8 mouse cellular contexts compared by ENCODE assay signal in genomic region chr8:124793172-124793651, GRCm38 (mm10). TPM values are rescaled to one million over a fixed set of nuclear protein-coding genes. Genes with fewer than 3 reads are reported as not detected.
A peak's percentile ranks its signal among the peaks of the same experiment; 100 is the strongest.
DNase-seq lines count a peak whose midpoint lies in the region; ATAC-seq and TF ChIP-seq lines count a peak whose summit lies in the region.

No protein-coding gene starts in this region.

- peak overlapping the region; percentile 46 for H3ac ChIP-seq in C2C12 (ENCODE audit: control insufficient read depth, insufficient read length, low read depth)

- H3K4me2 ChIP-seq in forebrain, embryonic 11.5 days (ENCODE audit: low read depth, low read length, severe bottlenecking) = peak overlapping the region; percentile 72
- H3K4me2 ChIP-seq in heart, embryonic 15.5 days = peak overlapping the region; percentile 100
- H3K4me2 ChIP-seq in kidney, postnatal 0 days (ENCODE audit: low read length) = peak overlapping the region; percentile 80
- peak overlapping the region; percentile 77 for H3K4me2 ChIP-seq in liver, embryonic 13.5 days
- H3K4me2 ChIP-seq in stomach, embryonic 14.5 days (replicated peaks; ENCODE audit: low read depth, low read length) = peak overlapping the region; percentile 99

- H3K4me3 ChIP-seq in C2C12 (ENCODE audit: insufficient read depth, poor library complexity, severe bottlenecking) = no peak overlapping the region
- peak overlapping the region; percentile 44 for H3K4me3 ChIP-seq in forebrain, embryonic 11.5 days (ENCODE audit: low read depth, low read length)
- peak overlapping the region; percentile 65 for H3K4me3 ChIP-seq in heart, embryonic 15.5 days
- H3K4me3 ChIP-seq in kidney, postnatal 0 days (replicated peaks; ENCODE audit: low read depth, low read length) = peak overlapping the region; percentile 50
- H3K4me3 ChIP-seq in liver, embryonic 13.5 days (replicated peaks) = peak overlapping the region; percentile 57
- H3K4me3 ChIP-seq in stomach, embryonic 14.5 days (ENCODE audit: low read depth, low read length) = peak overlapping the region; percentile 59

- H3K27me3 ChIP-seq in C2C12 (ENCODE audit: control insufficient read depth, insufficient read depth, insufficient read length) = peaks cover 58% of the 10 kb centered on the region
- peaks cover 36% of the 10 kb centered on the region for H3K27me3 ChIP-seq in forebrain, embryonic 11.5 days (ENCODE audit: control insufficient read depth, insufficient read depth, low read length)
- peaks cover 66% of the 10 kb centered on the region for H3K27me3 ChIP-seq in heart, embryonic 15.5 days
- peaks cover 31% of the 10 kb centered on the region for H3K27me3 ChIP-seq in kidney, postnatal 0 days (ENCODE audit: insufficient read depth, low read length)
- peaks cover 83% of the 10 kb centered on the region for H3K27me3 ChIP-seq in liver, embryonic 13.5 days
- H3K27me3 ChIP-seq in stomach, embryonic 14.5 days (ENCODE audit: control insufficient read depth, insufficient read depth, low read length) = peaks cover 36% of the 10 kb centered on the region

- H3K9ac ChIP-seq in forebrain, embryonic 11.5 days (ENCODE audit: low read length) = peak overlapping the region; percentile 55
- peak overlapping the region; percentile 22; the same call in 1 of the 2 replicates for H3K9ac ChIP-seq in heart, embryonic 15.5 days
- no peak overlapping the region for H3K9ac ChIP-seq in kidney, postnatal 0 days (ENCODE audit: low read depth, low read length)
- no peak overlapping the region for H3K9ac ChIP-seq in liver, embryonic 13.5 days
- H3K9ac ChIP-seq in stomach, embryonic 14.5 days (replicated peaks; ENCODE audit: low read depth, low read length) = no peak overlapping the region

- DNase-seq in c-Kit-positive CD71-negative TER-119-negative erythroid progenitor cells, embryonic 14.5 days (ENCODE audit: low read depth) = peak; percentile 63
- peak; percentile 96 for DNase-seq in forebrain, embryonic 11.5 days (ENCODE audit: low spot score)
- DNase-seq in kidney, postnatal 0 days (ENCODE audit: low spot score) = peak; percentile 82
- DNase-seq in liver, embryonic 13.5 days = peak; percentile 61
- peak; percentile 93 for DNase-seq in neural tube, embryonic 10.5 days (ENCODE audit: extremely low spot score, low spot score)

- H3K4me1 ChIP-seq in forebrain, embryonic 11.5 days (replicated peaks; ENCODE audit: control insufficient read depth, insufficient read depth, low read length) = peaks cover 11% of the 10 kb centered on the region
- peaks cover 34% of the 10 kb centered on the region for H3K4me1 ChIP-seq in heart, embryonic 15.5 days (replicated peaks)
- peaks cover 17% of the 10 kb centered on the region for H3K4me1 ChIP-seq in kidney, postnatal 0 days (replicated peaks; ENCODE audit: insufficient read depth, low read length)
- H3K4me1 ChIP-seq in liver, embryonic 13.5 days (replicated peaks) = peaks cover 28% of the 10 kb centered on the region
- peaks cover 20% of the 10 kb centered on the region for H3K4me1 ChIP-seq in stomach, embryonic 14.5 days (ENCODE audit: control insufficient read depth, insufficient read depth, low read length)

- H3K36me3 ChIP-seq in C2C12 (ENCODE audit: control insufficient read depth, insufficient read depth) = no peaks in the 10 kb centered on the region
- no peaks in the 10 kb centered on the region for H3K36me3 ChIP-seq in forebrain, embryonic 11.5 days (ENCODE audit: control insufficient read depth, insufficient read depth, low read length)
- no peaks in the 10 kb centered on the region for H3K36me3 ChIP-seq in heart, embryonic 15.5 days
- H3K36me3 ChIP-seq in kidney, postnatal 0 days (ENCODE audit: insufficient read depth, low read length) = no peaks in the 10 kb centered on the region
- no peaks in the 10 kb centered on the region for H3K36me3 ChIP-seq in liver, embryonic 13.5 days
- H3K36me3 ChIP-seq in stomach, embryonic 14.5 days (ENCODE audit: control insufficient read depth, insufficient read depth, low read length) = no peaks in the 10 kb centered on the region

- H3K79me3 ChIP-seq in C2C12 (ENCODE audit: low read depth) = no peaks in the 10 kb centered on the region

- WGBS in forebrain, embryonic 11.5 days = under 1% methylated on average over 27 of the region's 51 CpGs
- under 1% methylated on average over 51 of the region's 51 CpGs for whole genome bisulfite sequencing in heart, embryonic 15.5 days
- under 1% methylated on average over 36 of the region's 51 CpGs for WGBS in kidney, postnatal 0 days
- under 1% methylated on average over 51 of the region's 51 CpGs for WGBS in liver, embryonic 13.5 days (ENCODE audit: insufficient replicate concordance)
- WGBS in stomach, embryonic 14.5 days = 0% methylated on average over 50 of the region's 51 CpGs

- H3K9me3 ChIP-seq in forebrain, embryonic 11.5 days (ENCODE audit: control insufficient read depth, low read length) = no peaks in the 10 kb centered on the region
- H3K9me3 ChIP-seq in heart, embryonic 15.5 days (replicated peaks) = no peaks in the 10 kb centered on the region
- H3K9me3 ChIP-seq in kidney, postnatal 0 days (replicated peaks; ENCODE audit: low read length) = no peaks in the 10 kb centered on the region
- no peaks in the 10 kb centered on the region for H3K9me3 ChIP-seq in liver, embryonic 13.5 days (replicated peaks)
- H3K9me3 ChIP-seq in stomach, embryonic 14.5 days (ENCODE audit: control insufficient read depth, low read depth, low read length) = no peaks in the 10 kb centered on the region

- no peak for TF ChIP-seq CTCF in C2C12 (IDR thresholded peaks at IDR 0.05; ENCODE audit: control insufficient read depth, insufficient read depth, insufficient read length)
- no peak; the same call in 1 of the 2 replicates for TF ChIP-seq CTCF in kidney, postnatal 0 days (IDR thresholded peaks at IDR 0.05; ENCODE audit: low read depth)

- peak; percentile 83 for ATAC-seq in forebrain, embryonic 11.5 days (replicated peaks; ENCODE audit: low FRiP score)
- peak; percentile 83 for ATAC-seq in heart, embryonic 15.5 days (replicated peaks; ENCODE audit: insufficient number of reproducible peaks, insufficient read depth, low FRiP score, low read depth)
- peak; percentile 84 for ATAC-seq in kidney, postnatal 0 days (replicated peaks; ENCODE audit: low FRiP score, low read depth)
- ATAC-seq in liver, embryonic 13.5 days (ENCODE audit: low read depth) = peak; percentile 73
- peak; percentile 76 for ATAC-seq in stomach, embryonic 14.5 days (ENCODE audit: insufficient number of reproducible peaks, insufficient read depth, low FRiP score, low read depth)

- no peaks in the 10 kb centered on the region for H3K79me2 ChIP-seq in C2C12 (ENCODE audit: control insufficient read depth, insufficient read depth)

- peak overlapping the region; percentile 37 for H3K27ac ChIP-seq in forebrain, embryonic 11.5 days (ENCODE audit: low read depth, low read length)
- peak overlapping the region; percentile 50 for H3K27ac ChIP-seq in heart, embryonic 15.5 days
- no peak overlapping the region for H3K27ac ChIP-seq in kidney, postnatal 0 days
- no peak overlapping the region for H3K27ac ChIP-seq in liver, embryonic 13.5 days
- no peak overlapping the region for H3K27ac ChIP-seq in stomach, embryonic 14.5 days (ENCODE audit: low read length)

TF ChIP-seq in C2C12, 6 proteins besides CTCF, POLR2A, EP300 and RAD21:
- no peak for TF ChIP-seq CEBPB (IDR thresholded peaks at IDR 0.05; ENCODE audit: low read depth)
- TF ChIP-seq FOSL1 (IDR thresholded peaks at IDR 0.05; ENCODE audit: insufficient read depth, low read length, poor library complexity, severe bottlenecking) = no peak
- TF ChIP-seq MYOD1 (IDR thresholded peaks at IDR 0.05; ENCODE audit: control insufficient read depth, insufficient read length, low read depth) = no peak
TF ChIP-seq in C2C12: peak in this region for 0.

RNA-seq across cellular contexts. Expression of gene Trim67, which starts 0.3 kb away (rescaled TPM):
- polyA plus RNA-seq in C2C12 (2012; fragmentation: generic; extraction: Trizol) = not detected
- 2.2 and 2.7 TPM in 2 replicates for polyA plus RNA-seq in forebrain, embryonic 11.5 days (2014; fragmentation: Nextera tagmentation; extraction: Ambion mirVana)
- polyA plus RNA-seq in heart, embryonic 15.5 days (2015; fragmentation: Nextera tagmentation; extraction: Ambion mirVana) = 0.19 and 0.33 TPM in 2 replicates
- 0.04 TPM in 2 replicates for polyA plus RNA-seq in kidney, postnatal 0 days (2015; fragmentation: Nextera tagmentation; extraction: Ambion mirVana)
- 0.03 TPM in 1 of 2 replicates, not detected in the other for polyA plus RNA-seq in liver, embryonic 13.5 days (2015; fragmentation: Nextera tagmentation; extraction: Ambion mirVana)
- 0.95 and 1.1 TPM in 2 replicates for polyA plus RNA-seq in stomach, embryonic 14.5 days (2014; fragmentation: Nextera tagmentation; extraction: Ambion mirVana)

RNA-seq across cellular contexts. Expression of gene Fam89a, which starts 41.6 kb away (rescaled TPM):
- 1.5 TPM for polyA plus RNA-seq in C2C12 (2012; fragmentation: generic; extraction: Trizol)
- 1.2 and 1.4 TPM in 2 replicates for polyA plus RNA-seq in forebrain, embryonic 11.5 days (2014; fragmentation: Nextera tagmentation; extraction: Ambion mirVana)
- 1.2 and 1.9 TPM in 2 replicates for polyA plus RNA-seq in heart, embryonic 15.5 days (2015; fragmentation: Nextera tagmentation; extraction: Ambion mirVana)
- 4.8 and 5.2 TPM in 2 replicates for polyA plus RNA-seq in kidney, postnatal 0 days (2015; fragmentation: Nextera tagmentation; extraction: Ambion mirVana)
- 2.6 and 2.9 TPM in 2 replicates for polyA plus RNA-seq in liver, embryonic 13.5 days (2015; fragmentation: Nextera tagmentation; extraction: Ambion mirVana)
- polyA plus RNA-seq in stomach, embryonic 14.5 days (2014; fragmentation: Nextera tagmentation; extraction: Ambion mirVana) = 6.1 and 6.4 TPM in 2 replicates

Comparison
In these comparisons a context has a peak if more than half of its experiments do, and no peak if none do; other contexts are left out.
1. H3K27ac ChIP-seq: peak in forebrain, embryonic 11.5 days (single experiment) and heart, embryonic 15.5 days (single experiment); none in kidney, postnatal 0 days (single experiment), liver, embryonic 13.5 days (single experiment) and stomach, embryonic 14.5 days (single experiment).
2. H3K9ac ChIP-seq: peak in forebrain, embryonic 11.5 days (single experiment) and heart, embryonic 15.5 days (single experiment); none in kidney, postnatal 0 days (single experiment), liver, embryonic 13.5 days (single experiment) and stomach, embryonic 14.5 days (single experiment).
3. Peak in every context shown above with its lines, with median percentiles within 50 percentile points of each other: DNase-seq, ATAC-seq and H3K4me2 ChIP-seq.